Mouse (Mus musculus): ENCODE measurements around the gene Adm.
"Not testable (repeated sequence)": the region's sequence is repeated elsewhere in the genome, so short reads cannot be mapped to it uniquely, and the experiment has no call there.

DNA sequence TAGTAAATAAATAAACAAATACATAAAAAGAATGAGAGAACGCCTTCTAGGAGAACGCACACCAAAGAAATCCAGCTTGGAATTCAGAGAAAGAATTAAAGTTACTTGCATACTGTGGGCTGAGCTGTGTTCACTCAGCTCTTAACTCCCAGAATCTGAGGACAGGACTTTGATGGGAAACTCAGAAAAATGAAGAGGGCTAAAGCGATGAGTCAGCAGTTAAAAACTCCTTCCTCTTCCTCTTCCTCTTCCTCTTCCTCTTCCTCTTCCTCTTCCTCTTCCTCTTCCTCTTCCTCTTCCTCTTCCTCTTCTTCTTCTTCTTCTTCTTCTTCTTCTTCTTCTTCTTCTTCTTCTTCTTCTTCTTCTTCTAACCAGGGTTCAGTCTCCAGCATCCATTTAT, 12.5 kb downstream of the Adm start:
- not testable (repeated sequence) for TF ChIP-seq CTCF, POLR2A (IDR thresholded peaks at IDR 0.05; ENCODE audit: extremely low read depth, insufficient read depth, low read length)

Measured in cortical plate, adult 2 months (tissue).